Mouse (Mus musculus) bone marrow macrophage, adult 2 months (primary cell): ENCODE measurements around the gene Hoxc8. TPM values are rescaled to one million over a fixed set of nuclear protein-coding genes. Genes with fewer than 3 reads are reported as not detected.

Experiments used
- H3K27ac ChIP-seq: 2 replicates; pipeline ENCODE4 v1.5.1; 2012; ENCODE audit warnings: low read depth, low read length; ENCODE audit not compliant: insufficient read depth
- H3K4me1 ChIP-seq: 2 replicates; pipeline ENCODE4 v1.6.1; 2012; ENCODE audit warnings: low read length; ENCODE audit not compliant: control insufficient read depth, insufficient read depth
- H3K4me3 ChIP-seq: 2 replicates; pipeline ENCODE4 v1.5.1; 2012; ENCODE audit warnings: mild to moderate bottlenecking, low read length, moderate library complexity; ENCODE audit not compliant: insufficient read depth
- CTCF ChIP-seq: IDR thresholded peaks from 2 replicates; pipeline ENCODE4 v1.5.1; 2012; ENCODE audit warnings: low read depth, mild to moderate bottlenecking, low read length, moderate library complexity
- POLR2A ChIP-seq: IDR thresholded peaks from 2 replicates; pipeline ENCODE4 v1.6.1; 2012; ENCODE audit warnings: mild to moderate bottlenecking, low read depth, low read length, borderline replicate concordance
- polyA plus RNA-seq: library from polyadenylated mRNA; stranded (reverse); fragments of >200 nt; gene quantifications from 2 replicates; pipeline ENCODE4 v1.2.4, GENCODE M21; 2012; ENCODE audit not compliant: missing spikeins, insufficient read depth, insufficient read length

The Hoxc8 gene
- polyA plus RNA-seq, 1 experiment = not detected

DNA sequence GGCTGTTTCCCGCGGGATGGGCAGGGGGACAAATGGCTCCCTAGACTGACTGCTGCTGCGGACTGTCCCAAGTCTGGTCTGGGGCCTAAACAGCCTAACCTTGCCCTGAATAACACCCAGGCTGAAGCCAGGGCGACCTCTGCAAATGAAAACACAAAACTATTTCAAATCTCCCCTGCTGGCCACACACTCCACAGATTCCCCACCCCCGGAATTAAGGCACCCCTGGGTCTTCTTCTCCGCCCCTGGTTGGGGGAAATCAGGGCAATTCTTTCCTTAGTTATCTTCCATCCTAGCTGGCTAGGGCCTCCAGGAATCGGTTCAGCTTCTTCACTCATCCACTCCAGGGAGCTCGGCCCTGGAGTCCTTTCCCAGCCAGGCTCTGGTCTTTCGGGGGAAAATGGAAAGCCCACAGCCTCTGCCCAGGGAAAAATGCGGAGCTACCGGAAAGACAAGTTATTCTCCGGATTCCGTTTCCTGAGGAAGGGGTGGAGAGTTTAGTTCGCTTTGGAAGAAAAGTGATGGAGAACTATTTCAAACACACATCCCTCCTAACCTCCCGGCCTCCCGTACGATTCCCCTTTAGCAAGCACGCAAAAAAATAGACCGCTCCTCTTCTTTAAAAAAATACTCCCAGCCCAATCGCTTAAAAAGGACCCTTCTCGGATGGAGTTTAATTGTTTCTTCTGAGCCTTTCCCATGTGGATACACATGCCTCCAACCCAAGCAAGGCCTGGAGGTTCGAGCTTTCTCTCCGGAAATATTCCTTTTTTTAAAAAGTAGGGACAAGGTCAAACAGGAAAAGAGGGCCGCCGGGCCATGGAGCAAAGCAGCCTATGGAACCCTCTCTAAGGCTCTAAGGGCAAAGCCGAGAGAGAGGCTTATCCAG, 25.2 kb upstream of the Hoxc8 start:
- no peak overlapping the region for H3K27ac ChIP-seq
- TF ChIP-seq POLR2A = no peak
- no peak for TF ChIP-seq CTCF

DNA sequence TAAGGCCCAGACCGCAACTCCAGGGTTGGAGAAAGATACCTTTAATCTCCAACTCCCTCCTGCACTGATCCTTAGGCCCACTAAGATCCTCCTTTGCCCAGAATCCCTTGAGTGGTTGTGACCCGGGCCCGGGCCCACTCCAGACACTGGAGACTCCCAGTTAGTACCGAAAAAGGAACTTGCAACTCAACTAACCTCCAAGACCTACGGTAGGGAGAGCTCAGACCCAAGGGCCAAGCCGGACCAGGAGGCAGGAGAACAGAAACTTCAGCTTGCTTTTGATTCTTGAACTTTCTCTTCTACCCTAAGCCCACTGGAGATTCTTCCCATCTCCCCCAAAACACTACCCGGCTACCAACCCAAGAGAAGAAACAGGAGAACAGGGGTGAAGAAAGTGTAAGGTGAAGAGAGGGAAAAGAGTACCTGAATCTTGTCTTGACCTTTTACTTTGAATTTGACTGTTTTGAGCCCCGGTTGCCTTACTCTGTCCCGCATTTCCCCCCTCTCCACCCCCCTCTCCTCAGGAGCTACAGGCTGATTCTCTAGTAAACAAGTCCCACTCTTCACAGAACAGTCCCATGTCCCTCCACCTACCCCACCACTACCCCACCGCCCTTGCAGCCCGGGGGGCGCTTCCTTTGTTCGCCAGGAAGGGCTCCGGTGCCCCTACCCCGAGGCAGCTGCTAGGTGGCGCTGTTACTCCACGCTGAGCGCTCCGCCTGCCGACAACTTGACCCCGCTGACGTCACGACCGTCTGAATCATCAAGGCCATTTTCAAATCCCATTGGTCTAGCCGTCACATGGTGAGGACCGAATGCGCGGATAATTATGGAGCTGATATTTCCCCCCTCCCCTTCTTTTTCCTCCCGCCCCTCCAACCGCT, 24.3 kb upstream of the Hoxc8 start:
- no peak overlapping the region for H3K27ac ChIP-seq
- no peak overlapping the region for H3K4me3 ChIP-seq
- peaks cover 6% of the 10 kb centered on the region; the same call in 1 of the 2 replicates for H3K4me1 ChIP-seq
- TF ChIP-seq CTCF (no peak), POLR2A (no peak)

More for the DNA sequence above, 25.2 kb upstream of the Hoxc8 start:
- Histone ChIP-seq H3K4me1 (peaks cover 6% of the 10 kb centered on the region; the same call in 1 of the 2 replicates), H3K4me3 (no peak overlapping the region)

DNA sequence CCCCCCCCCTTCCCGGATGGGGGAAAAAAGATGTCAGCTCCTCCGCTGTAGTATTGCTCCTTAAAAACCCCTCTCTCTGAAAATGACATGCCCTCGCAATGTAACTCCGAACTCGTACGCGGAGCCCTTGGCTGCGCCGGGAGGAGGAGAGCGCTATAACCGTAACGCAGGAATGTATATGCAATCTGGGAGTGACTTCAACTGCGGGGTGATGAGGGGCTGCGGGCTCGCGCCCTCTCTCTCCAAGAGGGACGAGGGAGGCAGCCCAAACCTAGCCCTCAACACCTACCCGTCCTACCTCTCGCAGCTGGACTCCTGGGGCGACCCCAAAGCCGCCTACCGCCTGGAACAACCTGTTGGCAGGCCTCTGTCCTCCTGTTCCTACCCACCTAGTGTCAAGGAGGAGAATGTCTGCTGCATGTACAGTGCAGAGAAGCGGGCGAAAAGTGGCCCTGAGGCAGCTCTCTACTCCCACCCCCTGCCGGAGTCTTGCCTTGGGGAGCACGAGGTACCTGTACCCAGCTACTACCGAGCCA, 23.6 kb upstream of the Hoxc8 start, which contains the start of gene Hoxc10:
Gene Hoxc10 (plus strand): TSS at position 21 of the 536 bp plus-strand sequence.
- H3K4me3 ChIP-seq = no peak within 1 kb of the TSS

DNA sequence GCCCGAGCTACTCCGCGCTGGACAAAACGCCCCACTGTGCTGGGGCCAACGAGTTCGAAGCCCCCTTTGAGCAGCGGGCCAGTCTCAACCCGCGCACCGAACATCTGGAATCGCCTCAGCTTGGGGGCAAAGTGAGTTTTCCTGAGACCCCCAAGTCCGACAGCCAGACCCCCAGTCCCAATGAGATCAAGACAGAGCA, 23.2 kb upstream of the Hoxc8 start, which contains the start of gene Hoxc5:
Gene Hoxc5 (plus strand): TSS at position 132 of the 199 bp plus-strand sequence.
- no peak within 1 kb of the TSS for H3K27ac ChIP-seq
- H3K4me1 ChIP-seq = peaks cover 6% of the 10 kb centered on the region; the same call in 1 of the 2 replicates
- no peak within 1 kb of the TSS for H3K4me3 ChIP-seq
- TF ChIP-seq POLR2A (no peak), CTCF (no peak)

More for the DNA sequence above, 23.6 kb upstream of the Hoxc8 start, which contains the start of gene Hoxc10:
- Histone ChIP-seq H3K27ac (no peak within 1 kb of the TSS), H3K4me1 (peaks cover 6% of the 10 kb centered on the region; the same call in 1 of the 2 replicates)
- no peak for TF ChIP-seq CTCF
- no peak for TF ChIP-seq POLR2A

DNA sequence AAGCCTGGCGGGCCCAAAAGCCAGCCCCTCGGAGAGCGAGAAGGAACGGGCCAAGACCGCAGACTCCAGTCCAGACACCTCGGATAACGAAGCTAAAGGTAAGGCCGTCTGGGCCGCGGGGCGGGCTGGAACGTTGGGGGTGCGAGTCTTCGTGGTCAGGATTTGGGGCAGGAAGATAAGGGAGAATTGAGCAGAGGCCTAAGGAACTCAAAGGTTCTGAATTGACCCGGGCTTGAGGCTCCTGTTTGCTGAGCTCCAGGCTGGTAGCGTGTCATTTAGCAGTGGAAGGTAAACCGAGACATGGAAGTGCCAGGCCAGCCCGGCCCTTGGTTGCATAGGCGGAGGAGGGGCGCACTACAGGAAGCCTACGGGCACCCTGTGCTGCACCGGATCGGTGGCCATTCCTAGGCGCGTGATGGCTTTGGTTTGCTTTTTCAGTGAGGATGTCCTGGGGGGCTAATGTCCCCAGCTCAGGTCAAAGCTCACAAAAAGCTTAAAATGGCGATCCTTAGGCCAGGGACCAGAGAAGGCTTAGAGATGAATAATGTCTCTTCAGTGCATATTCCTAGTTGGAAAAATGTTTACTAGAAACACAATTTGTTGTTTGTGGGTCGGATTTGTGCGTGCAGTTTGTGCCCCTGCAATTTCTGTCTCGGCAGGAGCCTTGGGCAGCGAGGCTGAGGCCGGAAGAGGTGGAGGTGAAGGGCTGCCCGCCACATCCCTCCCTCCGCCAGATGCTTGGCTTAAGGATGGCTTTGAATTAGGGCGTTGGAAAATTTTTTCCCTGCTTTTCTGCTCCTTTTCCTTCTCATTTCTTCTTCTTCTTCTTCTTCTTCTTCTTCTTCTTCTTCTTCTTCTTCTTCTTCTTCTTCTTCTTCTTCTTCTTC, 22.7 kb upstream of the Hoxc8 start:
- H3K27ac ChIP-seq = no peak overlapping the region
- H3K4me1 ChIP-seq = peaks cover 6% of the 10 kb centered on the region; the same call in 1 of the 2 replicates
- no peak overlapping the region for H3K4me3 ChIP-seq
- TF ChIP-seq POLR2A (no peak), CTCF (no peak)

DNA sequence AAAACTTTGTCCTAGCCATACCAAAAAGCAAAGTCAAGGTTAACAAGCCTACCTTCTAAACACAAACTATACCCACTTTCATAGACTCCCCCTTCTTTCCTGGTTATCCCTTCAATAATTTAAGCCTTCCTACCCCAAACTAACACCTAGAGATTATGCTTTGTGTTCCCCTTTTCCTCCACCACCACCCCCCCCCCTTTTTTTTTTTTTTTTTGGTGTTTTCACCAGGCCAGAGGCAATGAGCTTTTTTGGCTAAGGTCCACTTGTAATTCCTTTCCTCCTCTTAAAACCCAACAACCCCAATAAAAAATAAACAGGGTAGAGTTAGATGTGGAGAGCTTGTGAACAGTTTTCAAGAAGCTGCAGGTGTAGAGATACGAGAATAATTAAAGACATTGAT, 21.1 kb upstream of the Hoxc8 start:
- Histone ChIP-seq H3K27ac (no peak overlapping the region), H3K4me3 (no peak overlapping the region), H3K4me1 (no peaks in the 10 kb centered on the region)
- TF ChIP-seq POLR2A (no peak), CTCF (no peak)

DNA sequence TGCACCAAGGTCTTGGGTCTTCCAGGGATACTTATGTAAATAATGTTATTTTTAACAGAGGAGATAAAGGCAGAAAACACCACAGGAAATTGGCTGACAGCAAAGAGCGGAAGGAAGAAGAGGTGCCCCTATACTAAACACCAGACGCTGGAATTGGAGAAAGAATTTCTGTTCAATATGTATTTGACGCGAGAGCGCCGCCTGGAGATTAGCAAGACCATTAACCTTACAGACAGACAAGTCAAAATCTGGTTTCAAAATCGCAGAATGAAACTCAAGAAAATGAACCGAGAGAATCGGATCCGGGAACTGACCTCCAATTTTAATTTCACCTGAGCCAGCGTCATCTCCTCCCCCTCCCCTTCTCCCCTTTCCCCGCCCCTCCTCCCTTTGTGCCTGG, 19.7 kb upstream of the Hoxc8 start:
- TF ChIP-seq CTCF = no peak
- Histone ChIP-seq H3K4me3 (no peak overlapping the region), H3K4me1 (no peaks in the 10 kb centered on the region), H3K27ac (no peak overlapping the region)

DNA sequence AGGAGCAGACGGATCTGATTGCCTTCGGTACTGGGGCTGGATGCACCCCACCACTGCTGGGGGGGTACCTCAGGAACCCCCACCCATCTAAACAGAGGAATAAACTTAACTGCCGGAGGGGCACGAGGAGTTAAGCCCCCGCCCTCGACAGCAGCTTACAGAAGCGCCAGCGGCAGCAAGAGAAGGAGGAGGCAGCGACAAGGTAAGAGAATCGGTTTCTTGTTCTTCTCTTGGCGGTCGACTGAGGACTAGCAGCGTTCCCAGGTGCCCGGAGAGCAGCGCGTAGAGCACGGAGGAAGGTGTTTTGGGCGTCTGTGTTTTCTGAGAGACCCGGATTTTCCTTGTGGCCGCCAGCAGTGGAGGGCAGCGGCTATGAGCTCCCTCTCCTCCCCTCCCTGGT, 18.2 kb upstream of the Hoxc8 start:
- TF ChIP-seq POLR2A (no peak), CTCF (no peak)
- Histone ChIP-seq H3K4me3 (no peak overlapping the region), H3K4me1 (no peaks in the 10 kb centered on the region), H3K27ac (no peak overlapping the region)

DNA sequence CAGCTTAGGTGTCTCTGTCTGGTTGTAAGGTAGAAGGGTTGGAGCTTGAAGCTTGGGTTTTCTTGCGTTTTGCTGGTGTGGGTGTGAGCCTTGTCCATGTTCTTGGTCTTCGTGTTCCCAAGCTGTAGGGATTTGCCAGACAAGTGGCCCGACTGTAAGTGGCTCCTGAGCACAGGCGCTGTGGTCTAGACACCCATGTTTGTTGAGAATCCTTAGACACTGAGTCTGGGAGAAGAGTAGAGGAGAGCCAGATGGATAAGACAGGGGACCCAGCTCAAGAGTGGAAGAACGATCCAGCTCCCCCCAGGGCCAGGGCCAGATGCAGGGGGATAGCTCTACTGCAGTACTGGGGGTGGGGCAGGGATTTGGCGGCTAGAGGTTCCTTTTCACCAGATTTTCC, 17.7 kb upstream of the Hoxc8 start:
- no peak for TF ChIP-seq CTCF
- no peak for TF ChIP-seq POLR2A
- H3K4me3 ChIP-seq = no peak overlapping the region
- H3K4me1 ChIP-seq = no peaks in the 10 kb centered on the region
- H3K27ac ChIP-seq = no peak overlapping the region
